Mouse (Mus musculus) thymus, postnatal 25 days (tissue): ENCODE results near the gene AC134908.4.
A peak's percentile ranks its signal among the peaks of the same experiment; 100 is the strongest.

Experiments
- DNase-seq: peaks from one replicate; pipeline ENCODE4 v3.0.0; 2022

Gene AC134908.4

DNA sequence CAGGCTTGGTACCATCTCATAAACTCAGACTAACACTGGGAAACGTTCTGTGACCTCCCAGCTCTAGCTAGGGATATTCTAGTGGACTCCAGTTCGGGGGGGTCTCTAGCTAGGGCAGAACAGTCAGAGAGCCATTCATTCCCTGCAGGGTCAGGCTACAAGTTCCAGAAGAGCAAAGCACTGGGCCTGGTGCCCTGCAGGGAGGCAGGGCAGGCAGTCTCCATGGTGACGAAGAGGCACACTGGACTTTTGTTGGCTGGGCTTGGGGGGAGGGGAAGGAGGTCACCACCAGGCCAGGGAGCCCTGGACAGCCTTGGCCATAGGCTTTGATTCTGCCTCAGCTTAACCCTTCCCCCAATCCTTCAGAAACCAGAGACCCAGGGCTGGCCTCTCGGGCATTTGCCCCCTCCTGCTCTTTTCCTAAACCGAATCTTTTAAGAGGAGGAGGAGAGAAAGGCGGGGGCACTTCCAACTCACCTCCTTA is at the start of gene AC134908.4:
Gene AC134908.4 (minus strand): TSS at position 51 of the 484 bp plus-strand sequence.
- no peak for DNase-seq

DNA sequence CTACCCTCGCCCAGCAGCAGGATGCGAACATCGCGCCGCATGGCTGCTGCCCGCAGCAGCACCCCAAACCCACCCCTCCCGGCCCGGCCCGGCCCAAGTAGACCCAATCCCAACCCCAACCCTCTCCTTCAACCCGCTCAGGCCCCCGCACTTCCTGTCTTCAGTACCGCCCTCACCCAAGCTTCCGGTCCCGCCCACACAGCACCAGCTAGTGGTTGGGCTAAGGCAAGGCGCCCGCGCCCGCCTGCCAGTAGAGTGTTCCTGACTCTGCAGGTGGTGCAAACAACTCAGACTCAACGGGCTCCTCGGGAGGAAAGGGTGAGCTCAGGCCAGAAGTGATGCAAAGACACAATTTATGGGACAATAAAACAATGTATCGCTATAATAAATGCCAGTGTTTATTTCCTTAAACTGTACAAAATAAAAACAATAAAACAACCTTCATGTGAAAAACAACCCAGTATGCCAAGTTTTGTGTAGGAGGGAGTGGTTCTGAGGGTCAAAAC is 49.0 kb upstream of the AC134908.4 start, which contains the start of gene Rhot2:
Gene Rhot2 (minus strand): TSS at position 456 of the 506 bp plus-strand sequence.
- peak; percentile 97 for DNase-seq

DNA sequence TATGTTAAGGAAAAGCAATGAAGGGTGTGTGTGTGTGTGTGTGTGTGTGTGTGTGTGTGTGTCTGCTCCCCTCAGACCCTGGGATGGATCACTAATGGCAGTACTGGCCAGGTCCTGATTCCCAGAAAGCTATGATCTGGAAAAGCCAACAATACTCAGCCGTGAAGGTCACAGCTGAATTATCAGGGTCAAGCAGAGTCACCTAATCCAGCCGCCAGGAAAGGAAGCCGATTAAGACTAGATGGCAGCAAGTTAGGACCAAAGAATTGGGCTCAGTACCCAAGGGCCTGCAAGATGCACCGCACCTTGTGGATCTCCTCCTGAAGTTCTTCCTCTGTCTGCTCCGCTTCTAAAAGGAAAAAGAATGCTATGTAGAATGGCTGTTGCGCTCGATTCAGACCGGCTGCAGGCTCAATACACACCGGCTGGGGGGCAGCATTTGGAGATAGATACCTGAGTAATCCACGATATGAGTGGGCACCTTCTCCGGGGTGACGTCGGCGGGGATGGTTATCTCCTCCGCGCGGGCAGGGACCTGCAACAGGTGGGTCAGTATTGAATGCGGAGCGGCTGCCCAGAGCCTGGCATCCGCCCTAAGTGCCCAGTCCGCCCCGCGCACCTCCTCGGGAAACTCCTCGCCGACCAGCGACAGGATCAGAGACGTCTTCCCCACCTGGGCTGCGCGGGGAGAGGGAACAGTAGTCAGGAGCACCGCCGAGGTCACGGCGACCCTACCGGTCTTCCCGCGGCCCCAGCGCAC is 48.4 kb upstream of the AC134908.4 start:
- DNase-seq, result no peak

DNA sequence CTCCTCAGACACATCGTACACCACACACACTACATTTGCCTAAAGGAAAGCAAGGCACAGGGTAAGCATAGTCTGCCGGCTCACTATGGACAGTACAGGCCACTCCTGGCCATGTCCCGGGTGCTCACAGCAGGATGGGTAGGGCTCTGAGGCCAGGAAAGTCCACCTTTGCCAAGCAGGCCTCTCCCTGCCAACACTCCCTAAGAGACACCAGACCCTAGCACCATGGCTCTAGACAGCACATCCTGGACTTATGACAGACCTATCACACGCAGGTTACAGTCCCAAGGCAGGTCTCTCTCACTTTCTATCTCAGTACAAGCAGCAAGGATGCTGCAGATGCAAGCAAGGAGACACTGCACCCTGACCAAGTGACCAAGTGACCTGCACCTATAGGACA is 47.7 kb upstream of the AC134908.4 start:
- no peak for DNase-seq

DNA sequence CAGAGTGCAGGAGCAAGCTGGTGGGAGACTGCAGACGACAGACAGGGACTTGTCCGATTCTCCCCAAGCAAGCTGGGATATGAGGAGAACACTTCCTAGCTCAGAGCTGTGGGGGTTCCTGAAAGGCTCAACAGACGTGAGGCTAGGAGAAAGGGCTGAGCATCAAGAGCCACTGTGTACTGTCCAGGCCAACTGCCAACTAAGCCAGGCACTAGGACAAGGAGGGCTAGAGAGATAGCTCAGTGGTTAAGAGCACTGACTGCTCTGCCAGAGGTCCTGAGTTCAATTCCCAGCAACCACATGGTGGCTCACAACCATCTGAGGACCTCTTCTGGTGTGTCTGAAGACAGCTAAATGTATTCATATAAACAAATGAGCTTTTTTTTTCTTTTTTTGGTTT is 47.0 kb upstream of the AC134908.4 start:
- DNase-seq, result no peak

DNA sequence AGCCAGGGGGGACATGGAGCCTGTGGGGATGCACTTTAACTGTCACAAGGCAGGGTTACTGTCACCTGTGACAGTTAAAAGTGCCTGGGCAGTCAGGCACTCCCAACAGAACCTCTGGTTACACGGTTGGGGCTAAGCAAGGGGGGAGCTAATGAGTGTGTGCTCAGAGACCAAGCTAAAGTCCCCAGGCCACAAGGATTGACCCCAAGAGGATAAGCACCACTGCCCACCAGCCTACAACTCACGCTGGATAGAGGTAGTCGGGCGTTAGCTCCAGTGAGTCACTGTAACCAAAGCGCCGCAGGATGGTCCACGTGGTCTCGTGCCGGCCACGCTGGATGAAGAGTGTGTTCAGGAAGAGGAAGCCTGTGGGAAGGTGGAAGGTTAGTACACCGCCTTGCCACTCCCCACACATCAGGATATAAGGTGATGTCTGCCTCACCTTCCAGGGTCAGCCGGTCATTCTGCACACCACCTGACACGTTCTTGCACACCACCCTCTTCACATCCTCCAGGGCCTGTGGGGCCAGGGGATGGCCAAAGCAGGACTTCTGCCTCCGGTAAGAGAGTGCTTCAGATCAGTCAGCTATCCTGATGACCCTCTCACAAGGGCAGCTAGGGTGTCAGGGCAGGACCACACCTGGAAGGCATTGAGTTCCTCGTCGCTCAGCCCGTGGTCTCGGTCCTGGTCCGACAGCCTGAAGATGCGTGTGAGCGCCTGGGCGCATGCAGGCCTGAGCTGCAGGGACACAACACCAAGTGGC is 45.8 kb upstream of the AC134908.4 start, which contains the start of gene Gm20683:
Gene Gm20683 (minus strand): TSS at position 647 of the 764 bp plus-strand sequence.
- DNase-seq, result no peak

DNA sequence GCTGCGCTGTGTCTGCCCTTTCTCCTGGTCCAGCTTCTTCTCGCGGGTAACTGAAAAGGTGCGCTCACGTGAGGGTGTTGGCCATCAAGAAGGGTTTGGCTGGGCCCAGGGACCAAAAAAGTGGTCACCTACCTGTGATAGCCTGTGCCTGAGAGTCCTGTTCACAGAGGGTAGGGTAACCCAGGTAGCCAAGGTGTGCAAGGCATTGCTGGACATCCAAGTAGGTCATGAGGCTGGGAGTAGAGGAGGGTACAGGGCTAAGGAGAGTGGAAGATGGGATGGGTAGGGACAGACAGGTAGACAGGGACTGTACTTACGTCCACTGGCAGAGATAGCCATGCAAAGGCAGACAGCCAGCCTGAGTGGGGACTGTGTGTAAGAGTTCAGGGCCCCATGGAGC is 45.1 kb upstream of the AC134908.4 start:
- no peak for DNase-seq

DNA sequence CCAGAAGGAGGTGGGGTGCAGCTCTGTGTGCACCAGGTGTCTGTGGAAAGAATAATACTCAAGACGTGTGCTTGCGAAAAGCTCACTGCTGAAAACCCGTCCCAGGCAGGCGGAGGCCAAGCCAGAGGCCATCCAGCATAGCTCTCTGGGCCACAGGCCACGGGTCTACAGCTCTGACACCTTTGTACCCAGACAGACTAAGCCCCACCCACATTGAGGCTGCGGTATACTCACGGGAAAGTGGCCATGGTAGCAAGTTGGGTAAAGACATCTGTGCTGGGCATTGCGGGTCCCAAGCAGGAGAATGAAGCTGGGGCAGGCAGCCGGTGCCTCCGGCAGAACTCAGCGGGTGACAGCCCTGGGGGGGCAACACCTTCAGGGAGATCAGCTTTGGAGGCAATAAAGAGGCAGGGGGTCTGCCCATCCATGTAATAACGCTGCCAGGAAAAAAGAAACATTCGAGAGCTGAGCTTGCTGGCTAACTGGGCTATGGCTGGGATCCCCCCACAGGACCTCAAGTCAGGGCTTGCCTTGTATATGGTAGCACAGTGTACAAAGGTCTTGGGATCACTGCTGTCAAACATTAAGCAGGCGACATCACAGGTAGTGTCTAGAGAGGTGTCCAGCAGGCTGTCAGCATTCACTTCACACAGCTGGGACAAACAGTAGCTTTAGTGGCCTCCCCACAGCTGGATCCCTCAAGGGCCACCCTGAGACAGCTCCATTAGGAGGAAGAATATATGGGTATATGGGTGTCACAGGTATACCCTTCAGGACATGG is 44.2 kb upstream of the AC134908.4 start:
- DNase-seq, result no peak

DNA sequence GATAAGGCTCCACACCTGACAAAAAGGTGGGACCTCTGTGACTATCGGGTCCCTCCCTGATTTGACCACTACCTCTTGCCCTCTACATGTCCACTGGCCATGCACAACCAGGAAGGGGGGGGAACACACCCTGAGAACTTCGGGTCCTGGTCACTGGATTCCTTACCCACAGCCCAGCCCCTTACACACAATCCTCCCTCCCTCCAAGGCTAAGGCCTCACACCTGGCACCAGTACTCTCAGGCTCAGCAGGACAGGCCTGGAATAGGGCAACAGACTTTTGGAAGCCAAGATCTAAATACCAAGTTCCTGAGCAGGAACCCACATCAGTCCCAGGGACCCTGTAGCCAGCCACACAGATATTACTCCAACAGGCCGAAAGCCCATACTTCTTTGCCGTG is 43.4 kb upstream of the AC134908.4 start:
- DNase-seq, result no peak

DNA sequence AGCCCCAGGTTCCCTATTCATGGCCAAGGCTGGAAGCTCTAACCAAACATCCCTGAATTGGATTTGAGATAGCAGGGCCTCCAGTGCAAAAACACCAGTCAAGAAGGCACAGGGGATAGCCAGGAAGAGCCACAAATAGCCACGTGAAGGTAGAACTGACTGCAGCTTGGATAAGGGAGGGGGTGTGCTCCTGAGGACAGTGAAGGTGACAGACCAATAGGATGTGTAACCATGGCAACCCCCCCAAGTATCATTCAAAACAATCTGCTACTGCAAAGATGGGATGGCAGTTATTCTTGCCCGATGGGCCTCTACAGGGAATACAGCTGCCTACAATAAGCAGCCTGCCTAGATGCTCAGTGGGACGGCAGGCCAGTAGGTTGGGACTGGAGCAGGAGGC is 42.1 kb upstream of the AC134908.4 start:
- DNase-seq, result no peak

DNA sequence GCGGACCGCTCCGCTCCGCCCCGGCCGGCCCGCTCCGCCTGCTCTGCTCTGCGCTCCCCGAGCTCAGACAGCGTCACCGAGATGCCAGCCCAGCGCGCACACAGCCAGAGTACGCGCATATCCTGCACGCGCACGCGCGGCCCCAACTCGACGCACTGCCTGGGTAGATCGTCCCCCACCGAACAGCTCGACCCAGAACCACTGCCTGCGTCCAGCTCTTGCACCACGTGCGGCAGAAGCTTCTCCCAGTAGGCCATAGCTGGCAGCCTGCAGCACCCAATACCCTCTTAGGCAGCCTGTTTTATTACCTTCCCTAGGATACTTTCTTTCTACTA is 41.6 kb upstream of the AC134908.4 start, which contains the start of gene Rhbdl1:
Gene Rhbdl1 (minus strand): TSS at position 220 of the 335 bp plus-strand sequence.
- peak; percentile 47 for DNase-seq

DNA sequence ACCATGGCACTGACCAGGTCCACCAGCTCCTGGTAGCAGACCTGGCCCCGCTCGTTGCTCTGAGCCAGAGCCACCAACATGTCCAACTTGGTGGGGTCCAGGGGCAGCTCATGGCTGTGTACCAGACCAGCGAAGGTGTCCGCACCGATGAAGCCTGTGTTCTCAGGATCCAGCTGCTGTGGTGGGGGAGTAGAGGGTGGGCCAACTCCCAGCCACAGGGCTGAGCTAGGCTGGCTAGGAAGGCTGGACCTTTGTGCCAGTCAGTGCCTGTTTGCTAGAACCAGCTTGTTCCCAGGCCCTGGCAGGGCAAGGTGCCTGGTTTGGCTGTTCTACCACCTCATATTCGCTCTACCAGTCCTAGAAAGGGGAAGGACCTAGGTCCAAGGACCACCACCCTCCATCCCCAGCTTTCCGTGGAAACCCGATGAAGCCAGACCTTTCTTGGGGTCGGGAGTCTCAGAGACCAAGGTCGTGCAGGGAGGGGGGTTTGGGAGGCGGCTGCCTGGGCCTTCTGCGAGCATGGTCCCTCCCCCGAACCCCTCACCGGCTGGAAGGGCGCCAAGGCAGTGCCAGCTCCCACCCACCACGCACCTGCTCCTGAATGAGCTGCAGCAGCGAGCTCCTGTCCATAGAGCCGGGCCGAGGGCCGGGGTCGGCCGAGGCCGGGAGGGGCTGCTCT is 41.1 kb upstream of the AC134908.4 start:
- peak; percentile 34 for DNase-seq

DNA sequence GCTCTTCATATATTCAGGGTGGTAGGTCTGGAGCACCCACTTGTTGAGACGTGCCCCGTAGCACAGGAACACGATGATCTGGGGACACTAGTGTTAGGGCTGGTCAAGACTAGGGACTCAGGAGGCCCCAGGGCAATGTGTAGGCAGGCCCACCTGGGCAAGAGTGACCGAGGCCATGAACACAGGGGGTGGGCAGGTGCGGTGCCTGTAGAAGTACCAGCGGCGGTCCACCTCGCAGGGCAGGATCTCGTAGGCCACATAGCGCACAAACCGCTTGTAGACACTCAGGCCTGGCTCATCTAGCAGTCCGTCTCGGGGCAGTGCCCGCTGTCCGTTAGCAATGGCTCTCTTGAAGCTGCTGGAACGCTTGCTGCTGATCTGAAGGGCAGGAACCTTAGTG is 40.4 kb upstream of the AC134908.4 start:
- DNase-seq, result no peak

DNA sequence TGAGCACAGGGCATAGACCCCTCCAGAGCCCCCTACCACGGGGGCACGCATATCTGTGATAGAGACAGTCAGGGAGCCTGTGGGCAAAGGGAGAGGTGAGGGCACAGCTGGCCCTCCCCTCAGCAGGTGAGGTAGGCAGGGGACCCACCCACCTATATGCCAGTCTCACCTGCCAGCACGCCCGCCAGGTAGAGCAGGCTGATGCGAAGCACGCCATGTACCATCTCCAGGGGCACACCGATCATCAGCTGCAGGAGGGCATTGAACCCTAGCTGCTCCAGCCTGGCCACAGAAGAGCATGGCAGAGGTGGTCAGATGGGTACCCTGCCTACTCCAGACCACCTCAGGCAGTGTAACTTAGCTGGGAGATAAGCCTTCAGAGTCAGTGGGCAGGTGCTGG is 39.8 kb upstream of the AC134908.4 start:
- no peak for DNase-seq

DNA sequence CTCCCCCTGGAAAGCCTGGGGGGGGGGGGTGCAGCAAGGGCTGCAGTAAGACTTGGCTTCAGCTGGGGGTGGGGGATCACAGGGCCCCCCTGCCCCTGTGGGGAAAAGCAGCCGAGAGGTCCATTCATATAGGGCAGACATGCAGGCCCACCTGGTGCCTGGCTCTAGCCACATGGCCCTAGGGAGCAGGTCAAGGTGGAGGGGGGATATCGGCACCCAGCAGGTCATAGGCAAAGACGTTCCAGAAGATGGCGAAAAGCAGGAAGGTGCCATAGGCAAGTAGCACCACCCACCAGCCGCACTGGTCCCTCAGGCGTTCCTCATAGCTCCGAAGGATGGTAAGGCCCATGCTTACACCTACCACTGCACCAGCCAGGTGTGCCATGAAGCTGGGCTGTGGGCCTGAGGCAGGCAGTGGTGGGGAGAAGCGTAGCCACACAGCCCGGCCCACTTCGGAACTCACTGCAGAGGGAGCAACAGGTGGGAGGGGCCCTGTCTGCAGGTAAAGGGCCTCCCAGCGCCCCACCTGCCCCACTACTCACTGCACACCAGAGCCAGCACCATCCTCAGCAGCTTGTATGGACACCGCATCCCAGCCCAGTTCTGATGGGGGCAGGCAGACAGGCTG is 39.2 kb upstream of the AC134908.4 start:
- no peak for DNase-seq

DNA sequence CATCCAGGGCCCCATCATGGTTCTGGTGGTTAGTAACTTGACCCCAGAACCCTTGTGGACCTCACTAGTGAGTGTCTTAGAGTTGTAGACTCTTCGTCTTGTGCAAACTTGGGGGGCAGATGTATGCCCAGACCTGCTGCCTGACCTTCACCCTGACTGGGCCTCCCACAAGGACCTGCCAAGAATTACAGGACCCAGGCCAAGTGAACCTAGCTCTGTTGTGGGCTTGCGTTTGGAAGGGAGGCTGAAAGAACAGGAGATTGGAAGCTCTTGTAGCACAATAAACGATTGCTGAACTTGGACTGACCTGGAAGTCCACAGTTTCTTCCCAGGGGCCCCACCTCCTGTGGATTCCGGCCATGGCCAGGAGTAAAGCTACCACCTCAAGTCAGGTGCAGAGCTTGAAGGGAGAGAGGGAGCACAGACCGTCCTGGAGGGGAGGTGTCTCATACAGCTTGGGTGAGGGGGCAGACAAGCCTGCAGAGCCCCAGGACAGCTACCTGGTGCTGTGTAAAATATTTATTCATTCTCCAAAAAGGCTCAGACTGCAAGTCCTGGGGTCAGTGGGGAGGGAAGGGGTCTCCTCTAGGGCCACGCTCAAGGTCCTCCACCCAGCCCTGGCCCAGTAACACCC is 38.6 kb upstream of the AC134908.4 start:
- DNase-seq, result no peak

DNA sequence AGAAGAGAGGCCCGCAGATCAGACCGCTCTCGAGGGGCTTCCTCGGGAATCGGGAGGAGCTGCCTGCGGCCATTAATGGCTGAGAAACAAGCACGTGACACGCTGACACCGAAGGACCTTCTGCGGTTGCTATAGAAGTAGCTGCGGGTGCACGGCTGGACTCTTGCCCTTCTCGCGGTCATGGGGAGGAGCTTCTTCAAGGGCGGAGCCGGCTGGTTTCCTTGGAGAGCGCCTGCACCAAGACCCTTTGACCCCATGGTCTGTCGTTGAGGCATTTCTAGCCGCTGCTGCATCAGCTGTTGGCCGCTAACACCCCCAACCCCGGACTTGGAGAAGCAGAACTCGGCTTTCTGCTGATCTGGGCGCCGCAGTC is 37.8 kb upstream of the AC134908.4 start, which contains the start of gene Stub1:
Gene Stub1 (minus strand): TSS at position 114 of the 373 bp plus-strand sequence.
- DNase-seq, result no peak

DNA sequence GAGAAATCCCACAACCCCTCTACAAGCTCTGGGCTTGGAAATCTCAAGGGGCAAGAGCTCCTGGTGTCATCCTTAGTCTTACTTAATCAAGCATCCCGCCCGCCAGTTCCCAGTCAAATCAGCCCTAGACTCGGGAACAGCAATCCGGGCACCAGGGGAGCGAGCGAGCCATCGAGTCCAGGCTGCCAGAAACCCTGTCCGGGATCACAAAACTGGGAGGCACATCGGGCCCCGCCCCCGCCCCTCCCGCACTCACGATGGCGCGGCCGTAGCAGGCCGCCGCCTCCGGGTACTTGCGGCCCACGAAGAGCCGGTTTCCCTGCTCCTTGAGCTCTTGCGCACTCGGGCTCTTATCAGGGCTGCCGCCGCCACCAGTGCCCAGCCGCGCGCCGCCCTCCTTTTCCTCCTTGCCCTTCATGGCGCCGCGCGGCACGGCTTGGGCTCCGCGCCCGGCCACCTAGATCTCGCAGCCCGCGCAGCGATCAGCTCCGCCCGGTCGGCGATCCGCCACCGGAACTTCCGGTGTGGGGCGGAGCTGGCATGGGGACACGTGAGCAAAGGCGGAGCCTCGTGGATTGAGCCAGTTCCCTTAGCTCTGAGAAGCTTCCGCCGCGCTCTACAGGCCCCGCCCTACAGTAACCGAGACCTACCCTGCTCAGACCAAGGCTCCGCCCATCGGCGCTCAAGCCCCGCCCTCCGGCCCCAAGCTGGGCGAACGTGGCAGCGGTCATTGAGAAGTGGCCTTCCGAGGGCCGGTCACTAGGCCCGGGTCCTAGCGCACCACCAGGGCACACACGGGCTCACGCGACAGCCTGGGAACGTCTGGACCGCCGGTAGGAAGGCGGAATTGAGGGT is 37.2 kb upstream of the AC134908.4 start:
- peak; percentile 97 for DNase-seq

DNA sequence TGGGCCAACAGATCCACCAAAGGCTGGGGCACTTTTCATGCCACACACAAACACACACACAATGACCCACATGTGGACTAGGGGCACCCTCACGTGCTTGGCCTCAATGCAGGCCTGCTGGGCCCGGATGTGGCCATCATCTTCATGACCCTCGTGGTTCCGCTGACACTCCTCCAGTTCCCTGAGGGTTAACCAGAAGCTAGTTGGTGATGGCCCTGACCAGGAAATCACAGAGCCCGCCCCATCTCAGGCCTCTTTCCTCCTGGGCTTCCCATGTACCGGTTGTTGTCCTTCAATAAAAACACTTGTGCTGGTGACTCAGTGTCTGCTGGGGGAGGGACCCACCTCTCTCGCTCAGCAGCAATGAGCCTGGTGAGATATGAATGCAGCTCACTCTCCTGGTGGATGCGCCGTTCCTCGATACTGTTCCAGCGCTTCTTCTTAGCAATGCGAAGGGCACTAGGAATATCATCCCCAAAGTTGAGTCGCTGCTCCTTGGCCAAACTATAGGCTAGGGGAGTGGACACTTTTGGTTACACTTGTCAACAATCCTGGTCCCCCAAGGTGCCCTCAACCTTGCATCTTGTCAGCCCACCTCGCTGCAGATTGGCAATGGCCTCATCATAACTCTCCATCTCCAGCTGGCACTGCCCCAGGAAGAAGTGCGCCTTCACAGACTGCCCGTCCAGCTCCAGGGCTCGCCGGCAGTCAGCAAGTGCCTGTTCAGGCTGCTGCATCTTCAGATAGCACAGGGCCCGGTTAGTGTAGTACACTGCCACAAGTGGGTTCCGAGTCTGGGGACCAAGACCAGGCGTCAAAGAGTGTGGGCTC is 36.2 kb upstream of the AC134908.4 start:
- no peak for DNase-seq
